Mouse (Mus musculus) midbrain, postnatal 0 days (tissue): ENCODE data around the gene Ahnak. TPM values are rescaled to one million over a fixed set of nuclear protein-coding genes. Genes with fewer than 3 reads are reported as not detected.

ENCODE experiments used
- ATAC-seq: fragments of 200-750 bp; cut with Nextera tagmentation; 2 replicates; pipeline ENCODE4 v1.8.0; 2017; ENCODE audit warnings: moderate number of reproducible peaks, mild to moderate bottlenecking, moderate TSS enrichment, moderate library complexity; ENCODE audit not compliant: low FRiP score
- DNase-seq: peaks from one replicate; pipeline ENCODE4 v3.0.0-alpha.2; 2015; ENCODE audit warnings: low spot score
- H3K27ac ChIP-seq: fragments of 300-500 bp; sonication (generic); 2 replicates; pipeline ENCODE4 v1.5.1; 2014; ENCODE audit warnings: low read depth, mild to moderate bottlenecking, low read length, mixed read lengths
- H3K27me3 ChIP-seq: fragments of 300-500 bp; sonication (generic); 2 replicates; pipeline ENCODE4 v1.6.1; 2014; ENCODE audit warnings: low read length, control low read depth, mixed read lengths; ENCODE audit not compliant: insufficient read depth
- H3K36me3 ChIP-seq: fragments of 300-500 bp; sonication (generic); 2 replicates; pipeline ENCODE4 v1.6.1; 2014; ENCODE audit warnings: low read length, control low read depth, mixed read lengths; ENCODE audit not compliant: insufficient read depth
- H3K4me1 ChIP-seq: fragments of 300-500 bp; sonication (generic); 2 replicates; pipeline ENCODE4 v1.6.1; 2014; ENCODE audit warnings: mild to moderate bottlenecking, control low read depth, antibody characterized with exemption, low read length, mixed read lengths; ENCODE audit not compliant: insufficient read depth
- H3K4me2 ChIP-seq: fragments of 300-500 bp; sonication (generic); 2 replicates; pipeline ENCODE4 v1.6.1; 2014; ENCODE audit warnings: low read depth, mild to moderate bottlenecking, low read length, mixed read lengths; ENCODE audit not compliant: poor library complexity, severe bottlenecking
- H3K4me3 ChIP-seq: fragments of 300-500 bp; sonication (generic); 2 replicates; pipeline ENCODE4 v1.5.1; 2014; ENCODE audit warnings: low read depth, mild to moderate bottlenecking, low read length, moderate library complexity
- H3K9ac ChIP-seq: fragments of 300-500 bp; sonication (generic); replicated peaks from 2 replicates; pipeline ENCODE4 v1.6.1; 2014; ENCODE audit warnings: mild to moderate bottlenecking, low read length, moderate library complexity, mixed read lengths; ENCODE audit not compliant: poor library complexity, severe bottlenecking
- H3K9me3 ChIP-seq: fragments of 300-500 bp; sonication (generic); 2 replicates; pipeline ENCODE4 v1.6.1; 2016; ENCODE audit warnings: low read length, control low read depth
- CTCF ChIP-seq: IDR thresholded peaks from 2 replicates; pipeline ENCODE4 v1.5.1; 2016; ENCODE audit warnings: antibody characterized with exemption, mild to moderate bottlenecking
- WGBS: fragments of 180-500 bp; shearing (Covaris S2); extraction: QIAGEN DNeasy Blood & Tissue Kit; methylation state at CpG from one replicate; pipeline ENCODE4 v1.1.7; 2014; 5-methylcytosine and 5-hydroxymethylcytosine counted together
- polyA plus RNA-seq: library from polyadenylated mRNA; unstranded; fragments of >200 nt; fragmentation: Nextera tagmentation; extraction: Ambion mirVana; gene quantifications from 2 replicates; pipeline ENCODE4 v1.2.1, GENCODE M21; 2015
- total RNA-seq: library from RNA; depleted of rRNA; stranded (reverse); fragments of >200 nt; gene quantifications from 2 replicates; pipeline ENCODE4 v1.2.3, GENCODE M21; 2014

The Ahnak gene
- total and polyA plus RNA-seq, 2 experiments from 2014 or later: 4.4 to 13.0 TPM

- no peaks in the 10 kb centered on the region for H3K36me3 ChIP-seq
- H3K27me3 ChIP-seq: no peaks in the 10 kb centered on the region
- ATAC-seq: no peak
- DNase-seq: no peak
- no peak overlapping the region for H3K4me3 ChIP-seq
- 71% methylated on average over 3 of the region's 3 CpGs for WGBS
- no peak overlapping the region for H3K4me2 ChIP-seq
- H3K27ac ChIP-seq: no peak overlapping the region
- no peaks in the 10 kb centered on the region for H3K4me1 ChIP-seq
- TF ChIP-seq CTCF: no peak
- no peaks in the 10 kb centered on the region for H3K9me3 ChIP-seq
- H3K9ac ChIP-seq: no peak overlapping the region
These were observed 49.1 kb downstream of the Ahnak start for GRCm38 (mm10) chr19:9038136-9038535.

- Histone ChIP-seq H3K27me3 (no peaks in the 10 kb centered on the region), H3K4me2 (no peak overlapping the region), H3K27ac (no peak overlapping the region), H3K9me3 (no peaks in the 10 kb centered on the region), H3K4me1 (no peaks in the 10 kb centered on the region), H3K4me3 (no peak overlapping the region), H3K9ac (no peak overlapping the region), H3K36me3 (no peaks in the 10 kb centered on the region)
- WGBS: 86% methylated on average over 4 of the region's 4 CpGs
- DNase-seq (no peak), ATAC-seq (no peak)
- no peak for TF ChIP-seq CTCF
These were observed 50.2 kb downstream of the Ahnak start for GRCm38 (mm10) chr19:9039266-9039665.

GRCm38 (mm10) chr19:9039928-9040327 is 50.8 kb downstream of the Ahnak start:
- Histone ChIP-seq H3K9ac (no peak overlapping the region), H3K36me3 (no peaks in the 10 kb centered on the region), H3K4me1 (no peaks in the 10 kb centered on the region), H3K27ac (no peak overlapping the region), H3K4me2 (no peak overlapping the region), H3K27me3 (no peaks in the 10 kb centered on the region), H3K9me3 (no peaks in the 10 kb centered on the region), H3K4me3 (no peak overlapping the region)
- no peak for ATAC-seq
- WGBS: 84% methylated on average over 7 of the region's 7 CpGs
- TF ChIP-seq CTCF: no peak
- no peak for DNase-seq

GRCm38 (mm10) chr19:9040649-9041048 is 51.6 kb downstream of the Ahnak start:
- Histone ChIP-seq H3K4me3 (no peak overlapping the region), H3K27ac (no peak overlapping the region), H3K36me3 (no peaks in the 10 kb centered on the region), H3K4me1 (no peaks in the 10 kb centered on the region), H3K9me3 (no peaks in the 10 kb centered on the region), H3K4me2 (no peak overlapping the region), H3K27me3 (no peaks in the 10 kb centered on the region), H3K9ac (no peak overlapping the region)
- DNase-seq (no peak), ATAC-seq (no peak)
- 76% methylated on average over 6 of the region's 6 CpGs for WGBS
- TF ChIP-seq CTCF: no peak

GRCm38 (mm10) chr19:9041074-9041473 is 52.0 kb downstream of the Ahnak start:
- DNase-seq (no peak), ATAC-seq (no peak)
- Histone ChIP-seq H3K9ac (no peak overlapping the region), H3K27ac (no peak overlapping the region), H3K9me3 (no peaks in the 10 kb centered on the region), H3K4me1 (no peaks in the 10 kb centered on the region), H3K4me2 (no peak overlapping the region), H3K4me3 (no peak overlapping the region), H3K36me3 (no peaks in the 10 kb centered on the region), H3K27me3 (no peaks in the 10 kb centered on the region)
- TF ChIP-seq CTCF: no peak

- Histone ChIP-seq H3K27me3 (no peaks in the 10 kb centered on the region), H3K9ac (no peak overlapping the region), H3K36me3 (no peaks in the 10 kb centered on the region), H3K4me2 (no peak overlapping the region), H3K4me3 (no peak overlapping the region), H3K9me3 (no peaks in the 10 kb centered on the region), H3K27ac (no peak overlapping the region), H3K4me1 (no peaks in the 10 kb centered on the region)
- TF ChIP-seq CTCF: no peak
- DNase-seq: no peak
- no peak for ATAC-seq
- WGBS: 91% methylated on average over 1 of the region's 1 CpGs
These were observed 54.0 kb downstream of the Ahnak start for GRCm38 (mm10) chr19:9043123-9043522.
